Mouse (Mus musculus): ENCODE results near the gene Ulk1.

The Ulk1 gene

GRCm38 (mm10) chr5:110769272-110769671 lies 40.6 kb downstream of the Ulk1 start:
- DNase-seq (ENCODE audit: low spot score), result no peak

DNA sequence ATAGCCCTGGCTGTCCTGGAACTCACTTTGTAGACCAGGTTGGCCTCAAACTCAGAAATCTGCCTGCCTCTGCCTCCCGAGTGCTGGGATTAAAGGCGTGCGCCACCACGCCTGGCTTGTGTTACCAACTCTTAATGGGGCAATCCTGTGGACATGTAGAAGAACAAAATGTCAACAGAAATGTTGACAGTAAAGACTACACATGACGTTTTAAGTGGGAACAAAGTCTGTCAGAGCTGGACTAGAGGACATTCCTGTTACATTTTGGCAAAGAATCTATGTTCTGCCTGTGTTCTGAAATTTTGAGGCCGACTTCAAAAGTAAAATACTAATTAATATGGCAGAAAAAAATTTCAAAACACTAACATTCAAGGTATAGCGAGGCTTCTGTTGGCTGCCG lies 46.0 kb downstream of the Ulk1 start:
- DNase-seq (ENCODE audit: low spot score), result no peak

- no peak for DNase-seq (ENCODE audit: low spot score)
These were observed 64.9 kb downstream of the Ulk1 start for GRCm38 (mm10) chr5:110745021-110745420.

DNA sequence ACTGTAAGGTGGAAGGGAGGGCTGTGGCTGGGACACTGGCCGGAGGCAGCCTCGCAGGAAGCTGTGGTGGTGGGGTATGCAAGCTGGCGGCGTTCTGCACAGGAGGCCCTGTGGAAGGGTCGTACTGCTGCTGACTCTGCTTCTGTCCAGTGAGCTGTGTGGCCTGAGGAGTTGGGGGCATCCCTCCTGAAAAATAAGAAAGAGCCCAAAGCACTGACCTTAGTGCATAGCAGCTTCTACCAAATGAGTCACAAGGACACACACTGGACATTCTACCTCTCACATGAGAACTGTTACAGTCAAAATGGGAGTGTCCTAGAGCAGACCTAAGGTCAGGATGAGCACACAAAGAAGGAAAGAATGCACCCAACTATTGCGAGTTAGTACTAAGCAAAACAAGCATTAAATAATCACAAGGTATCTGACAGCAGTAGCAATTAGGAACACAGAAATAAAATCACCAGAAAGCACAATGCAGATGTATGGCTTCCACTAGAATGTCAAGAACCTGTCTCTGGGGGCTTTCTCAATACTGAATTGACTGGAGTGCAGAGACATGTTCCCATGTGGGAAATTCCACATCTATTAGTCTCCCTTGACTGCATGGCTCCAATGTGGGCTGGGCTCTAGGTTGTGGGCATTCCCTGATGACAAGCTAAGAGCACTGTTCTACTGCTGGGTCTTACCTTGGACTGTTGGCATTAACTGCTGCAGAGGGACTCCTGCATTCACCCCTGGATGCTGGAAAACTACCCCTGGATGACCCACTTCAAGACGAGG lies 70.2 kb downstream of the Ulk1 start:
- DNase-seq (ENCODE audit: low spot score), result no peak

- no peak for DNase-seq (ENCODE audit: low spot score)
These were observed 74.3 kb downstream of the Ulk1 start for GRCm38 (mm10) chr5:110735606-110736005.

All from urinary bladder, postnatal 14 days (tissue).